Mouse (Mus musculus): Measurements from ENCODE around the gene Zkscan16.

Zkscan16 gene

DNA sequence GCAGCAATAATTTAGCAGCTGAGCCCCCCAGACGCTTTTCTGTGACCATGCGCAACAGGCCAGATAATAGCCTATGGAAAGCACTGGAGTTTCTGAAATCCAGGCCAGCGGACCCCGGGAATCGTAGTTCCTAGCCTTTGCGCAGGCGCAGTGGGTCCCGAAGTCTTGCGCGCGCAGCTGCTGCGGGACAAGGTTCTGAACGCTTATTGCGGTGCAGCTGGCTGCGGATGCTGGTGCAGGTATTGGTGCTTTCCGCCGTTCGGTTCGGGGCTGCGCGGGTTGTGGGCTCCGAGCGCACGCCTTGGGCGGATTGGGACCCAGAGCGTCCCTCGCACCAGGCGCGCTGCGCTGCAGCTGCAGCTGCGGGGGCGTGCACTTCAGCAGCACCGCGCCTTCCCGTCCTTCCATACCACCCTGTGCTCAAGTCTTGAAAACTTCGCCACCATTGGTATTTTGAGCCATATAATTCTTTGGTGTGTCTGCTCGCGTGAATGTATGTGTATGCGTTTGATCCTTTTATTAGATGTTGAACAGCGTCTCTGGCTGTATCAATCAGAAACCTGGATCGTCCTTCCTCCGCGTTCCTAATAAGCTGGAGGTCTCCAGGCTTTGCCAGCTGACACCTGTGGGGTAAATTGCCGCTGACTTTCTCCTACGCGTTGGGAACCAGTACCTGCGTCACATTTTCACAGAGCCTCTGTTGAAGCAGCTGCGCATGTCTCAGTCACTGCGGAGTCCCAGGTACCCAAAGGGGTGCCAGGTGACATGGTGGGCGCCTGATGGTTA, at the start of gene Zkscan16:
Gene Zkscan16 (plus strand): TSS at position 209 of the 786 bp plus-strand sequence.
- peak; percentile 84 to 91 for DNase-seq (ENCODE audit: low spot score in 2 of 2)

DNA sequence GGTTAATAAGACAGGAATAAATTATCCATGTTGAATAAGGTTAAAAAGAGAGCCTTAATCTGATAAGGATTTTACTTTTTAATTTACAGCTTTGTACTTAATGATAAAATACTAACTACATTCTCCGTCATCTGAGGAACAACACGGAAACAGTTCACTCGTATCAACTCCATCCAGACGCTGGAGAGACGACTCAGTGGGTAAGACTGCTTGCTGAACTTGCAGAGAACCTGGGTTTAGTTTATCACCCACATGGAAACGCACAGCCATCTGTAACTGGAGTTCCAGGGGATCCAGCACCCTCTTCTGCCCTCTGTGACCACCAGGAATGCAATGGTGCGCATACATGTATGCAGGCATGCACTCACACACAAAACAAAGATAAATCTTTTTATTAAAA, 49.0 kb upstream of the Zkscan16 start:
- DNase-seq (ENCODE audit: low spot score in 2 of 2) = no peak

DNA sequence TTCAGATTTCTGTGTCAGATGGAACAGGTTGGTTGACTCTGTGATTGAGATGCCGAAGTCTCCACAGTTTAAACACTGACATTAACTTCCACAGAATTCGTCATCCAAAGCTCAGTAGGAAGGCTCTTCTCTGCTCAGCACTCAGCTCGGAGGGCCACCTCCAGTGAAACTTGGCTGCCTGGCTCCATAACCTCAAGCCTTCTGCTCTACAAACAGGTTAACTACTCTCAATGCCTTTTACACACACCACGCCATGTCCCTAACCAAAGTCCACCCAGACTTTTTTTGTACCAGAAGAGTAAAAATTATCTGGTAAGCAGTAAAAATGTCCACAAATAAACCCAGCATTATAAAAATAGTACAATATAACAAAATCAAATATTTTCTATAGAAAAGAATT, 46.0 kb upstream of the Zkscan16 start:
- no peak for DNase-seq (ENCODE audit: low spot score in 2 of 2)

DNA sequence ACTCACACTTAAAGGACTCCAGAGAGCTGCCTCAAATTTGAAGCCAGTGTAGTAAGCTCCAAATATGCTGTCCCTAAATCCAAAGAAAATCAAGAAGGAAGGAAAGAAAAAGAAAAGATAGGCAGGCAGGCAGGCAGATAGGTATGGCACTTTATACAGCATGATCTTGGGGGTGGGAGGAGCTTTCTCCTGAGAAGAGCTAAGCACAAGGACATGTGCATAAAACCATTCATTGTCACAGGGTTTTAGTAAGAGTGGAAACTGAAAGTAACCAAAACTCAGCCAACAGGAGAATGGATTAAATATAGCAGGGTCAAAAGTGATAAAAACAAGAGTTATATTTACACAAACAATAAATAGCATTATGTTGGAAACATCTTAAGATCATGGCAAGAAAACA, 45.1 kb upstream of the Zkscan16 start:
- no peak for DNase-seq (ENCODE audit: low spot score in 2 of 2)

DNA sequence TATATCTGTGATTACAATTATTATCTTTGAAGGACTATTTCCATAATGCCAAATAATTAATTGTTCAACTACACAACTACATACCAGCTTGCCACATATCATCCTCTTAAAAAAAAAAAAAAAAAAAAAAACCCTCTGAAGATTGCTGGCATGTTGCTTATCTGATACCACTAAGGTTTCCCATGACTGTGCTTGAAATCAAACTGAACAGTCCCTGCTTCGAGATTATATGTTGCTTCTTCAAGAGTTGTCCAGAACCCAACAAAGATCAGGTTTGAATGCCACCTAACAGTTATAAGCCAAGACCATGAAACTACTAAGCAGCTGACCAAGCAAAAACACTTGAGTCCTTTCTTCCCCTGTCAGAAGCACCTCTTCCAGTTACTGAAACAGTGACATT, 36.0 kb upstream of the Zkscan16 start:
- no peak for DNase-seq (ENCODE audit: low spot score in 2 of 2)

DNA sequence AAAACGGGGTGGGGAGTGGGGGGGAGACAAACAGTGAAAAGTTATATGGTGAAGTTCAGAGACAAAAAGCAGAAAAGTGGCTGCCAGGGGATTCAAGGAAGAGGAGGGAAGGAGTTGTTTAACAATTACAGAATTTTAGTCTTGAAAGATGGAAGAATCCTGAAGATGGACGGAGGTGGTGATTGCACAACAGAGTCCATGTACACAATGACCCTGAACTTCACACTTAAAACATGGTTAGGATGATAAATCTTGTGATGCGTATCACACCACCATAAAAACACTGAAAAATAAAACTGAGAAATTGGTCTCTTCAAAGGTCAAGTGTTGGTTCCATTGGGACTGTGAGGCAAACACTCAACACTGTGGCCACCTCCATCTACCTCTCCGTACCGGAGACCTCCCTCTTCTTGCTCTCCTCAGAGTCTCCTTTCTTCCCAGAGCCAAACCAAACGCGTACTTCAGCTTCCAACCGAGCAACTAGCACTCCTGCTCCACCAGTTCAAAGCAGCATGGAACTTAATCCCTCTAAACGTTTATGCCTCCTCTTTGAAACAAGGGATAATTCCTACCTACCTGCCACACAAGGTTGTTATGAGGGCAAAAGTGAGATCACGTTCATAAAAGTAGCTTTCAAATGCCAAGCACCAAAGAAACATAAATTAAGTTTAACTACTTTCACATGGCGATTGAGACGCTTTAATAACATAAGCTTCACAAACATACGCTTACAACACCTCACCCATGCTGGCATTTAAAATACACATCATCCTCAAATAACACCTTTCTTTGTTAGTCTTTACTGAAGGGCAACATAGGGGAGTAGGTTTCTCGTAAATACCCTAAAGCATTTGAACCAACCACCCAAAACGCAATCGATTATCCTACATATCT, 33.0 kb upstream of the Zkscan16 start:
- no peak for DNase-seq (ENCODE audit: low spot score in 2 of 2)

DNA sequence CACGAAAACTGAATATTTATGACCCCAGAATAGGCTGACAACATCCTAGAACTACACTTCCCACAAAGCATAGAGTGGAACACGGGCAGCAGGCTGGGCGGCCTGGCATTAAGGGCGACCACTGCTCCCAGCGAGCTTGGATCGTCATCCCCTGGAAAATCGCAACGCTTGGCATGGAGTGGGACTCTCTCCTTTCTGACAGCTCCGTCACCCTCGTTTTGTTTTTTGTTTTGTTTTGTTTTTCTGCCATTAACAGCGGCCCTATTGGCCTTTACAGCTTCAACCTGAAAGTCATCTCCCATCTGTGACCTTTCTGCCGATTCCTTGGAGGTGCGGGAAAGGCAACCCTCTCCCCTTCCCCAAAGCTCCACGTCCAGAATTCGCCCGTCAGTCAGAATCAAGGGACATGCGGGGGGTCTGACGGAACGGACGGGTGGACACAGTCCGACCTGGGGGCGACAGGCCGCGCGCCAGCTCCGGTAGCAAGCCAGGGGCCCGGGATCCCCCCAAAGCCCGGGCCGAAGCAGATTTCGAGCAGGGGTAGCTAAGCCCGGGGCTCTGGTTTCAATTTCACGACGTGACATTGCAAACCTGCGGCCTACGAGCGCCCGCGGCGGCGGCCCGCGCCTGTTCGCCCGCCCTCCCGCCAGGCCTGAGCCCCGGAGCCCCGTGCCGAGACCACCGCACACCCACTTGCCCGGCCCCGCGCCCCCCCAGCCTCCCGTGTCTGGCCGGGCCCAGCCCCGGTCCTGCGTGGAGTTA, 32.2 kb upstream of the Zkscan16 start:
- peak; percentile 39 to 41 for DNase-seq (ENCODE audit: low spot score in 2 of 2)

DNA sequence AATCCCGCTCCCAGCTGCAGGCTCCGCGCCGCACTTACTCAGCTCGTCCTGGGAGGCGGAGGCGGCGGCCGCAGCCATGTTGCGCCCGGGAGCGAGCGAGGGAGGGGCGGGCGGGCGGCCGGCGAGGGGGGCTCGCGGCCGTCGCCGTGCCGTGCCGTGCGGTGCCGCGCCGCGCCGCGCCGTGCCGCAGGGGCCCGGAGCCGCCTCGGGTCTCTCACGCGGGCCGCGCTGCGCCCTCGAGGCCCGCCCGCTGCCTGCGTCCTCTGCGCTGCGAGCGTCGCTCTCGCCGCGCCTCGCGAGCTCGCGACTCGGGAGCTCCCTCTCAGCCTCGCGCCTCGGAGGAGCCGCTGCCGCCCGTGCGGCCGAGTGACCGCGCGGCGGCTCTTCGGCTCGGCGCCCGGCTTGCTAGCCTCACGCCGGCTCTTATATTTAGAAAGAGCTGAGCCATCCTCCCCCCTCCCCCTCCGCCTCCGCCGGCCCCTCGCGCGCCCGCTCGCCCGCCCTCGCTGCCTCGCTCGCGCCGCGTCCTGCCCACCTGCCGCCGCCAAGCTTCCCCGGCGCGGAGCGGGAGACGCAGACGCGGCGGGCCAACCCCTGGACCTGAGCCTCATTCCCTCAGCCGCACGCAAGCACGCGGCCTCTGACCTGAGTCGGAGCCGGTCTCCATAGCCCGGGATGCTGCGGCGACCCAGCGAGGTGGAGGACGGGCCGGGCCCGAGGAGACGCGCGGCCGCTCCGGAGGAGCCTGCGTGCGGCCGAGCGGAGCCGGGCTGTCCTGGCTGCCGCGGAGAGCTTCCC, 31.4 kb upstream of the Zkscan16 start:
- DNase-seq (ENCODE audit: low spot score in 2 of 2) = peak; percentile 30 to 55

DNA sequence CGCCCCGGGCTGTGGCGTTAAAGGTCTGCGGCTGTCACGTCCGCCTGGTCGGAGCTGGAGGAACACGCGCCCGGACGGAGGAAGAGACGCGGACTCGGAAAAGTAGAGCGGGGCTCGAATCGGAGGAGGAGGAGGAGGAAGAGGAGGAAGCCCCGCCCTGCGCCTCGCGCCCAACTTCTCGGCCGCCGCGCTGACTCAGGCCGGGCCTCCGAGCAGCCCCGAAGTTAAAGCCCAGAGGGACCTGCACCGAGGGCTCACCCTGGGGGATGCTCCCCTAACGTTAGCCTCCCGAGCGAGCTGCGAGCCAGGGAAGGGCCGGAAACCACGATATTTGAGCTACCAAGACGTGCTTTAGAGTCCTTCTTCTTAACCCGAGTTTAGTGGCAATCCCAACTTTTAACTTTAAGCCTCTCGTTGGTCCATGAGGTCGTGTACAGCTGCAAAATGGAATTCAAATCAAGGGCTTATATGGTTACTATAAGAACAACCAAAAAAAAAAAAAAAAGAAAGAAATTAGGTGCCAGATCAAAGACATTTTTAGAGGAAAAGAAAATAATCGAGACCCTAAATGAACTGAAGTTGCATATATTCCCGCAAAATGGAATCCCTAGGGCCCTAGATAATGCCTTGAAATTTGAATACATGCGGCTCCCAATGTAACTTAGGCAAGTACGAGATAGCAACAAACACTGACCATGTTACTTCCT, 30.6 kb upstream of the Zkscan16 start, which contains the start of gene Ecpas:
Gene Ecpas (minus strand): TSS at position 121 of the 707 bp plus-strand sequence.
- DNase-seq (ENCODE audit: low spot score in 2 of 2) = peak in 1 of 2 experiments; percentile 51

DNA sequence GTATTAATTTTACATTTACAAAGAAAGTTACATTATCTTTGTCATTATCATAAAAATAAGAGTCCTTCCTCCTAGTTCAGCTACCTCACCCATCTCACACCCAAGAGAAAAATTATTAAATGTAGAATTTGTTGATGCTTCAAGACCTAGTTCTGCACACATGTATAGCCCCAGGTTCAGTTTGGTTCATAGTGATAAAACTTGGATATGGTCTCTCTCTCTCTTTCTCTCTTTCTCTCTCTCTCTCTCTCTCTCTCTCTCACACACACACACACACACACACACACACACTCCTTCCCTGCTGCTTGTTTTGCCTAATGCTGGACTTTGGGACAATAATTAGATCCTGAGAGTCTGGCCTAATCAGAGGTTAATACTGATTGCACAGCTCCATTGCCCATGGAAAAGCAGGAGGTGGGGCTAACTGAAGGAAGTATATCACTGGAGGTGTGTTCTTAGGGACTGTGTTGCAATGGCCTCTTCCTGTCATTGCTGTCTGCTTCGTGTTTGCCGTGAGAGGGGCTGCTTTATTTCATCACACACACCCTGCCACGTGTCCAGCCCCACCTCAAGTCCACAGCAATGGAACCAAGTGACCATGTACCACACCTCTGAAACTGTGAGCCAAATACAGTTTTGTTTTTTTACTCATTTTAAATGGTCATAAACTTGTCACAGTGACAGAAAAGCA, 29.9 kb upstream of the Zkscan16 start:
- DNase-seq (ENCODE audit: low spot score in 2 of 2) = no peak

DNA sequence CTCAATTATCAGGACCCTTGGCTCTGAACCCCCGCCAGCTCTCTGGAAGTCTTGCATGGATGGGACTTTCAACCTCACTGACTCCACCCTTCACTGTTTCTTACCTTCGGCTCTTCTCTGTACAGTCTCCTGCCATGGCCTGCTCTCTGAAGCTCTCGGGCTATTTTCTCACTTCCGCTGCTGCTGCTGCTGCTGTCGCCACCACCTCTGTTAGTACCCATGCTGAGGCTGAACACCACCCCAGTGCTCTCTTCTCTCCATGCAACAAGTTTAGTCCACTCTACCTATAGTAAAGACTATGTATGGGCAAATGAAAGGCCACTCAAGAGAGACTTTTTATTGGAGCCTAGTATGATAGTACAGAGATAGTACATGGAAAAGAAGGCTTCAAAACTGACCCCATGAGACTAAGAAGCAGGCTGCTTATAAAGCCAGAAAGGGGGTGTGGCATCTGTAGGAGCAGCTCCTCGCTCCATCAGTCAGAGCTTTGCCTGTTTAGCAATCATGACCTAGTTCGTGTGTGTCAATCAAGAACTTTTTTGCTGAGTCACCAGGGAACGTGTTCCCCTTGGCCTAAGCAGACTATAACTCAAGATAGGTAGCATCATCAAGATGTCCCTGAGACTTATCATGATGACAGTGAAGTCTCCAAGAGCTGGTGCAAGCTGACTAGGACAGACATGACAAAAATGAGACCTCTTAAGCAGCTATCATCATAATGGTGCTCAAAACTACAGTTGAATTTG, 28.2 kb upstream of the Zkscan16 start:
- DNase-seq (ENCODE audit: low spot score in 2 of 2) = no peak

DNA sequence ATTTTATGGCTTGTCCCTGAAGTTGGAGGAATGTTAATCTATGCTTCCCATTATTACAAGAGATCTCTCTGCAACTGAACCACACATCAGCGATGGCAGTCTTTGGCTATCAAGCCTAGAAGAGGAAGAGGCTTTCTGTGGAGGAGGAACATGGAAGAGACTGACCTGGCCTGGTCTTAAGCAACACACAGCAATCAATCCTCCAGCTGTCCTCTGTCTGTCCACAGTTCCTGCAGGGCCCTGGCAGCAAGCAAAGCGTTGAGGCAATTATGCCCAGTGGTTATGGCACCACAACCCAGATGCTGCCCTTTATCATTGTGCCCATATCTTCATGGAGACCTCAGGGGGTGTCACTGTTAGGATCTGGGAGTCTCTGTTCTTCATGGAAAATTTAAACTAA, 19.5 kb upstream of the Zkscan16 start:
- DNase-seq (ENCODE audit: low spot score in 2 of 2) = no peak

DNA sequence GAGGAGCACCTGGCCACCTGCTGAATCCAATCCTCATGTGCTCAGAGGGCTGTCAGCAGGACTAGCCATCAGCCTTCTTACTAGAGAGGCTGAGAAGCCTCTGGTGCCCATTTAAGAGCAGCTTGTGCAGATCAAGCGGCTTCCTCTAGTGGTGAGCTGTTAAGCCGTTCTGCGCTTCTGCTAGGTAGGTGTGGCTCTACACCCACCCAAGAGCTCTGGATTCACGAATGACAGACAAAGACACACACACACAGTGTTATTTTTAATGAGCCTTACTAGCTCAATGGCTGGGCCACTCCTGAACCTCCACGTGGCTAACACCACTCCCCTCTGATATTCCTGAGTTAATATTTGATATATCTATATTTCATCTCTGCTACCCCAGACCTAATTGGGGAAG, 17.8 kb upstream of the Zkscan16 start:
- no peak for DNase-seq (ENCODE audit: low spot score in 2 of 2)

DNA sequence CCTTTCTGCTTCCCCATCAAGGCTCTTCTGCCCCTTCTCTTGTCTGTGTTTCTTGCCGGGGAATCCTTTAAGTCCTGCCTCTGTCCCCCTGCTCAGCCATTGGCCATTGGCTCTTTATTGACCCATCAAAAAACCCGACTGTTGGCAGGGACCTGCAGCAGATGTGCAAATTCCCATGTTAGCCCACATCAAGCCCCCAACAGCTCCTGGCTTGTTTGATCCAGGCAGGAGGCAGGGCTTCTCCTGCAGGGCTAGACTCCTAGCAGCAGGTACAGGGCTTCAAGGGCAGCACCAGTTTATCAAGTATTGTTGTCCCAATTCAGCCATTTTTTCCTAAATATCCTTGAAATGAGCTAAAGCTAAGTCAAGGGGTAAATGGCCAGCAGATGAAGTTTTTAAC, 17.3 kb upstream of the Zkscan16 start:
- DNase-seq (ENCODE audit: low spot score in 2 of 2) = no peak

DNA sequence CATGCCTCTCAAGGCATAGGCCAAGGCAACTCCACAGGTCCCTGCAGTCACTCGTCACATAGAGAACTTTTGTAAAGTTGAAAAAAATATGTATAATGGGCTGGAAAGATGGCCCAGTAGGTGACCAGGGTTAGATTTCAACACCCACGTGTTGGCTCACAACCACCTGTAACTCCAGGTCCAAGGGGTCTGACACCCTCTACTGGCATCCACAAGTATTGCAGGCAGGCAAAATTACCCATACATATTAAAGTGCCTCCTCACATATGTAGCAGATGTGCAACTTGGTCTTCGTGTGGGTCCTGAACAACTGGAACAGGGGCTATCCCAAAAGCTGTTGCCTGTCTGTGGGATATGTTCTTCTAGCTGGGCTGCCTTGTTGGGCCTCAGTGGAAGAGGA, 15.8 kb upstream of the Zkscan16 start:
- no peak for DNase-seq (ENCODE audit: low spot score in 2 of 2)

DNA sequence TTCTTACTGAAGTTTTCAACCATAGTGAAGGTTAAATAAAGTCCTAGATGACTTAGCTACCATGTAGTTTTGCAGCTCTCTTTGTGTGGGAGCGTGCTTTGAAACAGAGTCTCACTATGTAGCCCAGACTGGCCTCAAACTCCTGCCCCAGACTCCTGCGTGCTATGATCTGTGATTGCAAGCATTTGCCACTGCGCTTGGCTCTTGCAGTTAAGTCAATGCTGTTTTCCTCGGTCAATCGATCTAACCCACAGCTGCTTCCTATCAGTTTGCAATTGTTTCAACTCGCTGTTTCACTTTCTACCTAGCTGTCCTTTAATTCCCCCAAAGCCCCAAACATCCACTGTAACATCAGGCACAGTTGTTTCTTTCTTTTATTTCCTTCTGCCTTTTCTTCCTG, 10.9 kb upstream of the Zkscan16 start:
- no peak for DNase-seq (ENCODE audit: low spot score in 2 of 2)

DNA sequence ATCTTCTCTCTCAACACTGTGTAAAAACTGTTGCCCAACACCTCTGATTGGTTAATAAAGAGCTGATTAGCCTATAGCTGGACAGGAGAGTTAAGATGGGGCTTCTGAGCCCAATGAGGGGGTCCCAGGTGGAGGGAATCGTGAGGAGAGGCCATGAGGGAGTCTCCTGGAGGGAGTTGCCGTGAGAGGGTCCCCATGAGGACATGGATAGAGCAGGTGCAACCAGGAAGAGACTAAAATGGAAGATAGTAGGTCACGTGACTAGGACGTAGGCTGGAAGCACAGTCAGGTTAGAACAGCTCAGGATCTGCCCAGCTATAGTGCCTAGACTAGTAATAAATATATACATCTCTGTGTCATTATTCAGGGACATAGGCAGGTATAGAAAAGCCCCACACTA, 9.1 kb upstream of the Zkscan16 start:
- no peak for DNase-seq (ENCODE audit: low spot score in 2 of 2)

DNA sequence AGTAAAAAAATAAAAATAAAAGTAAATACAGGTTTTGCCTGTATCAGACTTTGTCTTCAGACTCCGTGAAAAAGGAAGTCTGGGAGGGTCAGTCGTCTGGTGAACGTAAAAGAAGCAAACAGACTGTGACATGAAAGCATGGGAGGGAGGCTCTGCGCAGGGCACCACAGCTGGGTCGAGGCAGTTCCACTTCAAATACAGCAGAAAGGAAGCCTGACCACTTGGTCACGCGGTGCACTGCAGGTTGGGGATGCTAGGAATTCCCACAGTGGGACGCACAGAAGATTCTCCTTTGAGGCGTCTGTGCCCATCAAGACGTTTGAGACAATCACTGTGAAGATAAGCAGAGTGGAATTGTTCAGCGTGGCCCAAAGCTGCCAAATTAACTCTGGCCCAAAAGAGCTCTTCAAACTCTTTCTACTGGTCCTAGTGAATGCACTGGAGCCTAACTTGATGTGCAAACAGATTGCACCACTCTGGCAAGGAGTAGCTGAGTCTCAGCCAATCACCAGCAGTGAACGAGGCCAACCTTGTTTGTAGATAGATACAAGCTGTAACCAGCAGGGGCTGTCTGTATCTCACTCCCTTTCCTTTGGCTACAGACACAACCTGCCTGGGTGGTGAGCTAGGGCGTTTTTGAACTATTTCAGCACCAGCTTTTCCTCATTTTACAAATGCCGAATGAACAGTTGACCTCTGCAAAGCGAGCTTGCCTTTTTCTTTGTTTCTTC, 8.5 kb upstream of the Zkscan16 start:
- no peak for DNase-seq (ENCODE audit: low spot score in 2 of 2)

DNA sequence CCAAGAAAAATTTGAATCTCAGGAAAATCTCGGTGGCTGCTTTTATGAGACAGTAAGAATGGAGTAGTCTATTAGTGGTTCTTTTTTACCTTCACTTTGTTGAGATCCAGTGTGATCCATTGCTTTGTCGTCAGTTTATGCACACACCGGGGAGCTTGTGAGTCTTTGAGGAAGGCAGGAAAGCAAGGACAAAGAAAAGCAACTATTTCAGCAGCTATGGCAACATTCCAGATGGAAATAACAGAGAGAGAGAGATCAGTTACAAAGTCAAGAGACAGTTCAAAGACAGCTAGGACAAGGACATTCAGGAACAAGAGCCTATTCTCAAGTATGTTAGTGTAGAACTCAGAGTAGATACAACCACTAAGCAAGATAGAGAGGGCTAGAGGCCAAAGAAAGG, 7.6 kb upstream of the Zkscan16 start:
- no peak for DNase-seq (ENCODE audit: low spot score in 2 of 2)
